Mouse (Mus musculus) left cerebral cortex, postnatal 36 days (tissue): ENCODE measurements at regions not wholly inside any gene's neighbourhood (a gene's known extent, or its start where the extent isn't known, plus 50 kb on each side); places are given as distances from the start of the nearest gene placed in this dataset.

Source experiments
- DNase-seq, 2 experiments: peaks; one replicate each; pipeline ENCODE4 v3.0.0; 2021 to 2022; ENCODE audit warnings: low spot score in 2 of 2, mixed read lengths in 1 of 2
- intact Hi-C: fragments of 180-260 bp; cut with DNase I; formaldehyde crosslinking; loops from one replicate; pipeline ENCODE4 v1.15.1; 2025

DNA sequence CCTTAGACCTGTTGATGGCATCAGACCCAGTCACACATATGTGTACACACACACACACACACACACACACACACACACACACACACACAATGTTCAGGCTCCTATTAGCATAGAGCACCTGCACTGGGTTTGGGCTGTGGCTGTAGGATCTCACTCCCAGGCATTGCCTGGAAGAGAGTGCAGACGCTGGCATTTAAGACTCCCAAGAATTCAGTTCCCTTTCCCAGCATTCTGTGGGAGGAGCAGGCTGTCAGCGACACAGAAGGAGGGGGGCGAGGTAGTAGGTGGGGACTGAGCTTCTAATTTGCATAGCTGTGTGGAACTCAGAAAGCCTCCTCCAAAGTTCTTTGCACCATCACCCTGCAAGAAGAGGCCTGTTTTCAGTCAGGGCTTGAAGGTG lies 374.2 kb upstream of the Fam49b start:
- peak; percentile 68 to 78 for DNase-seq
- intact Hi-C loops = loop anchor here (5.0 kb wide), 1 partner anchor 47 kb away; no protein-coding TSS in a partner anchor

DNA sequence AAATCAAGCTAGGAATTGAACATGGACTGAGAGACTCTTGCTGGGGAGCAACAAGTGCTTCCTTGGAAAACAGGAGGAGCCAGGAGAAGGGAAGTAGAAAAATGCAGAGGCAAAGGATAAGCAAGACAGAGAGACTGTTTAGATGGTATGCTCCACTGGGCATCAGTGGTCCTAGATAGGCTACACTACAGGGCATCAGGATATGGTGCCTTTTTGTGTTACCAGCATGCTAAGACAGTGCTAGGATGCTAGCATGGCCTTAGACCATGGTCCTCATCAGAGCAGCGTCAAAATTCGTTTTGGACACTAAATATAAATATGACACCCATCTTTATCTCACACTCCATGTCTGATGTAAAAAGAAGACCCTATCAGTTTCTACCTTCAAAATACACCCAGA lies 374.6 kb upstream of the Fam49b start:
- no peak for DNase-seq
- intact Hi-C loops = loop anchor here (5.0 kb wide), 1 partner anchor 48 kb away; no protein-coding TSS in a partner anchor

DNA sequence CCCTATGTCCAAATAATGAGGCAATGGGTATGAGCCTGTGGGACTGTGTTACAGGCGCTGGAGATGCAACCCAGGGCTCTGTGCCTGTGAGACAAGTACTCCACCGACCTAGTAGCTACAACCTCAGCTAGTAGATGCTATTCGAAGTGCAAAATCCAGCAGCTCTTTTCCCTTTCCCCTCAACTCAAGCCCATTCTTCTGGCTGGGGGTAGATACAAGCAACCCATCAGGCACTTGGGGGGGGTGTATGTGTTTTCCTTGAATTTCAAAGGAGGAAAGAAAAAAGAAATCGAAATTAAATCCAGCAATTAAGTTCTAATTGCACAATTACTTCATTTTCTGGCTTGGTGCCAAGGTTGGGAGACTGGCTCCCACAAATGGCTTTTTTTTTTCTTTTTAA lies 372.4 kb upstream of the Gm21798 start:
- intact Hi-C loops = no loop called here
- no peak for DNase-seq

DNA sequence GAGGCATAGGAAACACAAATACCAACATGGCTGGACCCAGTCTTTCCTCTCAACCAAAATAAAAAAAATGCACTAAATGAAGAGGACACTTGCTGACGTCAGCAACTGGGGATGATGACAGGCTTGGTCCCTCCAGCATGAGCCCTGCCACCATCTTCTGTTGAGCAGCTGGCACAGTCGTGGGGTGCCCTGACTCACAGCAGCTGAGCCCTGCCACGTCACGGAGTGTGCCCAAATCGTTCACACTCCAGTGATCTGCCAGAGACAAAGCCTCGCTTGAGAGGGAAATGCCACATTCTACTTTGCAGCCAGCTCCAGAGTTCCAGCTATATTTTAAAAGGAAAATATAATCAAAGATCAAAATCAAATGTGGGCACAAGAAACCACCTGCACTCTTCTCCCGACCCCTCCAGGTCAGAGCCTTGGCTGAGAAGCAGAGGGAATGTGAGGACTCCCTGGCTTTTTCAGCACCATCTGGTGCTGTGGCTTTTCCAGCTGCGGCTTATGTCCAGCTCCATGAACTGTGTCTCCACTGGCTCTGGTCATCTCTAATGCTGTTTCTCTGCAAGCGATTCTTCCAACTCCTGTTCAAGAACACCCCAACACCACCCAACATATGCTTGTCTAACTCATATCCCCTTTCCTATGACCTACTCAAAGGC lies 371.0 kb upstream of the Gm21798 start:
- intact Hi-C loops = no loop called here
- peak; percentile 39 to 40 for DNase-seq

DNA sequence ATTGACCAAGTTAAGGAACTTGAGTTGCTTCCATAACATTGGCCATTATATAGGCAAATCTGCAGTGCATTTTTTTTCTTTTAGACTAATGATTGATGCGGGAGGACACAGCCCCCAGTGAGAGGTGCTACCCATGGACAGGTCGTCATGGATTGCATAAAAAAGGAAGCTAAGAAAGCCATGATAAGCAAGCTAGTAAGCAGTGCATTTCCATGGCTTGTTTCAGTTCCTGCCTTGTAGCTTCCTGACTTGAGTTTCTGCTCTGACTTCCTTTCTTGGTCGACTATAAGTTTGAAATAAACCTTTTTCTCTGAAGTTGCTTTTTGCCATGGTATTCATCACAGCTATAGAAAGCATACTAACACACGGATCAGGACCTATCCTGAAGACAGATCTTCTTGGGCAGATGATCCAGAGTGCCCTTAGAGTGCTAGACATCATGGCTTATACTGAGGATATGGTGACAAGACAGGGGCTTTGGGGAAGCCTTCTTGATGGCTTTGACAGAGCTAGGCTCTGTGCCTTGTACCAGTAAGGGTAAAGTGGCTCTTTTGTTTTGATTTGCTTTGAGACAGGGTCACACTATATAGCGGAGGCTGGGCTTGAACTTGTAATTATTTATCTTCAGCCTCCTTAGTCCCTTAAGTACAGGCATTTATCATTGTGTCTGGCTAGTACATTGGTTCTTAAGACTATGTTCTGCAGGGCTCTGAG lies 370.1 kb upstream of the Gm21798 start:
- intact Hi-C loops = no loop called here

DNA sequence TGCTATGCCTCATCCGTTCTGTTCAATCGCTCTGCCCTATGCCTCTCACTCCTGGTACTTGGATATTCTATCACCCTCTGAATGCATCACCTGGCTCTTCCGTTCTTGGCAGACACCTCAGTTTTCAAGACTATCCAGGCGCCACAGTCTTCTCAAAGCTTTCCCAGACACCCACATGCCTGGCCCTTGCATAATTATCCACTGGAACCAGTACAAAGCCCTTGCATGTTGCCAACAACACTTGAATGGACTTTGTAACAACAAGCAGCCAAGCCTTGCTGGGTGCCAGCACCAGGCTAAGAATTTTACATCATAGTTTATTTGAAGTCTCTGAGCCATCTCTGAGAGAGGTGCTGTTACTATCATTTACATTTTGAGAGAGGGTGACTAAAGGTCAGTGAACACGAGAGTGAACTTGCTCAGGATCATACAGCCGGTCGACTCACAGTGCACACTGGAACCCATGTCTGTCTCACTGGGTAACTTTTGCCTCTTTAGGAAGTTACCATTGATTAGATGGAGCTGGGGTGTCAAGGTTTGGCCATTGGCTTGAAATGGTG lies 368.8 kb upstream of the Gm21798 start:
- DNase-seq = peak; percentile 54 to 74
- intact Hi-C loops = no loop called here

More for the DNA sequence above, 370.1 kb upstream of the Gm21798 start:
- DNase-seq = no peak

DNA sequence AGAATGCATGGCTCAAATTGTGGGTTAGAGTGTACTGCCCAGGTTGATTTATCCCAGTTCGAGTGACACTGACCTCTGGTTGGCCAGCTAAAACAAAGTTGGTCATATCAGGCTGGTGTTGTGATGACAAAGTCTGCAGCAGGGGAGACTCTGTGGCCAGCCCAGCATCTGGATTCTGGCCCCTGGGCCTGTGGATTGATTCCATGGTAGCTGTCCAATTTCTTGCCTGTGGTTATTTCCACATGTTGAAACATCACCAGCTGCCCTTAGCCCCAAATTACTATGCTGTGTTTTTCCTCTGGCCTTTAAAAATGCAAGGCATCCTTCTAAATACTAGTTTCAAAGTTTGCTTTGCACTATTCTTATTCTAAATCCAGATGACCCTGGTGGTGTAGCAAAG lies 346.8 kb upstream of the Gm21798 start:
- DNase-seq = no peak
- intact Hi-C loops = no loop called here

DNA sequence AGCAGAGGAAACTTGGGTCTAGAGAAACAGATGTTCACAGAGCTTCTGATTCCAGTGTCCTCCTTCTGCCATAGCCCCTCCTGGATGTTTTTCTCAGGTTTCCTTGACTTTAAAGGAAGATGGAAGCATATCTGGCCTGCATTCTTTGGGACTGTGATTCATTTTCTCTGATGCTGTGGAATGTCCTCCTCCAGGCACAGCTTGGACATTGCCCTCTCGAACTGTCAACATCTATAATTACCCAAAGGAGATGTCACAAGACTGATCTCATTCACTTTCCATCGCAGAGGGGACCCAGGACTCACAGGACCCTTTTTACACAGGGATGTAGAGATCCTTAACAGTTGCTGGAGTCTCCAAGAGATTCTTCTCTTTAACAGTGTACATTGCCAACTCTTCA lies 345.9 kb upstream of the Gm21798 start:
- no peak for DNase-seq
- intact Hi-C loops = no loop called here

DNA sequence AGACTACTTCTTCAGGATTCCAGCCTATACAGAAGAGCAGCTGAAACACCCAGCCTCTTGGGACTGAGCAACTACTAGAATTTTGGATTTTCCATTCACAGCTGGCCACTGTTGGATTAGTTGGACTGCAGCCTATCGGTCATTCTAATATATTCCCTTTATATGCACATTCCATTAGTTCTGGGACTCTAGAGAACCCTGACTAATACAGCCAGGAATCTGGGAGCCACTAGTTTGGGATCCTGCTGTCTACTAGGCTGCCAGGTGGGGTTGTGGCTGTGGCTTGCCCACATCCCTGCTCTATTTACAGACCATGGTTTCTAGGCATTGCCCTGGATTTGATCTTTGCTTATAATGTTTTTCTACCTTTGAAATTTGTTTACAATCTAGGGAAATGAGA lies 343.3 kb upstream of the Gm21798 start:
- intact Hi-C loops = no loop called here
- DNase-seq = no peak

DNA sequence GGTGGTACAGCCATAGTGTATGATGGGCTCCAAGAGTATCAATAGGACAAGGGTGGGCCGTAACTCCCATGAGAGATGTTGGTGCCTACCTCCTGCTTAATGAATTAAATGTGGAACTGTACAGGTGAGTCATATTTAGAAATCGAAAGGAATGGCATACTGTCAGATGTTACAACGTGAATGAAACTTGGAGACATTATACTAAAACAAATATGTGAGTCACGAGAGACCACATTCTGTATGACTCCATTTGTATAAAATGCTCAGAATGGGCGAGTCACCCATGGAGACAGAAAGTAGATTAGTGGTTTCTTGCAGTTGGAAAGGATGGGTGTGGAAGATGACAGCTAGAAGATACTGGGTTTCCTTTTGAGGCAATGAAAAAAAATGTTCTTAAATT lies 340.4 kb upstream of the Gm21798 start:
- intact Hi-C loops = no loop called here
- DNase-seq = no peak

DNA sequence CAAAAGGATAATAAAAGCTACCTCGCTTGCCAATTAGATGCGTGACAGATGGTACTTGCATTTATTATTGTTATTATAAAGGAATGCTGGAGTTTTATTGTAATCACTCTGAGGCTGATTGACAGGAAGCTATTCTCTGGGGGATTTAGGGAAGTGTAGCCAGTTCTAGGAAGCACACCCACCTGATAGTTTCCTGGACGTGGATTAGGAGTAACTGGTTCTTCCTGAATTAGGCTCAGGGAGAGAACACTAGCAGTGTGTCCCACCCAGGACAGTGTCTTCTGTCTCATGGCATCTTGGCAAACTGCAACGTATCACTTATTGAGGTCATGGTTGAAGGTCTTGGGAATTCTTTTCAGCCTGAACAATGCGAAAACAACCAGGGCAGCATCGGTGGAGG lies 336.9 kb upstream of the Gm21798 start:
- DNase-seq = no peak
- intact Hi-C loops = no loop called here

DNA sequence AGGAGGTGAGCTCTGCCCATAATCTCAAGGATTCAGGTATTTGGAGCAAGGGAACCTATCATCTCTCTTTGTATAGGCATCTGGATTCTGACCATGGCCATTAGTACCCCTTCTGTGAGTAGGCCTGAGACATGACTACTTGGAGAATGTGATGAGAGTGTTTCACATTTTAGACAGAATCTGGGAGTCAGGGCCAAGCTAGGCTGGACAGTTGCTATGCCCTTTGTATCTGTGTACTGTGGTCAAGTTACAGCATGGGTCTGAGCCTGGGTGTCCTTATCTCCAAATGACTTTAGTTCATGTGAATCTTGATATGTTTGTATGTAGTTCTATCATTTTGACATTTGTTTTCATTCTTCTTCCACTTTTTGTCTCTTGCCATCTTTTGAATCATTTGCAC lies 336.3 kb upstream of the Gm21798 start:
- DNase-seq = no peak
- intact Hi-C loops = no loop called here

DNA sequence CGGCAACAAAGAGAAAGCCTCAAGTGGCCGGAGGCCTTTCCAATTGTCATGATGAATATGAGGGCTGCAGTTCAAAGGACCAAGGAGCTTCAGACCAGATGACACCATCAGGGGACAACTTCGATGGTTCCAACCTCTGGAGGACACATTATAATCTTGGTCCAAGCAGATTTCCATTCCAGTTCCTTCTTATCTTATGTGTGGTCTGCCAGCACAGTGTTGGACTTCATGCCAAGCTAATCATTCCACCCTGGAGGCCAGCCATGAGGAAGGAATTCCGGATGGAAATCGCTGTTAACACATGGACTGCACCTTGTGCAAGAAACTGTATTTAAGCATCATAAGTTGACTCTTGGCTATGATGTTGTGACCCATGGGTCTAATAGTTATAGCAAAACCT lies 334.5 kb upstream of the Gm21798 start:
- intact Hi-C loops = no loop called here
- DNase-seq = no peak

DNA sequence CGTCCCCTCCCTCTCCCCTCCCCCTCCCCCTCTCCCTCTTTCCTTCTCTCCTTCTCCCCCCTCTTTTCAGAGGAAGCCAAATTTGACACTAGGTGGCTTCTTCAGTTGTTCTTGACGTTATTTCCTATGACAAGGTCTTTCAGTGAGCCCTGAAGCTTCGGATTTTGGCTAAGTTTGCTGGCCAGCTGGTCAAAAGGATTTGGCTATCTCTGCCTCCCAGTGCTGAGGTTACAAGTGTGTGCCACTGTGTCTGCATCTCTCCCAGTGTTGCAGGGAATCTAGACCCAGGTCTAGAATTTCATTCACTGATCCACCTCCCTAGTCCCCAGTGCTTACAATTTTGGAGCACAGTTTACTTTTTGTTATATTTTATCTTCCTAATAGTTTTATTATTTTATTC lies 329.7 kb upstream of the Gm21798 start:
- intact Hi-C loops = no loop called here
- DNase-seq = no peak

DNA sequence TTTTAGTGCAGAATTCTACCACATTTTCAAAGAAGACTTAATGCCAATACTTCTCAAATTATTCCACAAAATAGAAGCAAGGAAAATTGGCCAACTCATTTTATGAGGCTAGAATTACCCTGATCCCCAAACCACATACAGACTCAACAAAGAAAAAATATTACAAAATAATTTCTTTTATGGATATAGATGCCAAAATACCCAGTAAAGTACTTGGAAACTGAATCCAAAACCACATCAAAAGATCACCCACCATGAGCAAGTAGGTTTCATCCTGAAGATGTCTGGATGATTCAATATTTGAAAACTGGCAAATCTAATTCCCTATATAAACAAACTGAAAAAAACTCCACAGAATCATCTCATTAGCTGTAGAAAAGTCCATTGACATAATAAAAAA lies 316.7 kb upstream of the Gm21798 start:
- intact Hi-C loops = no loop called here
- no peak for DNase-seq

DNA sequence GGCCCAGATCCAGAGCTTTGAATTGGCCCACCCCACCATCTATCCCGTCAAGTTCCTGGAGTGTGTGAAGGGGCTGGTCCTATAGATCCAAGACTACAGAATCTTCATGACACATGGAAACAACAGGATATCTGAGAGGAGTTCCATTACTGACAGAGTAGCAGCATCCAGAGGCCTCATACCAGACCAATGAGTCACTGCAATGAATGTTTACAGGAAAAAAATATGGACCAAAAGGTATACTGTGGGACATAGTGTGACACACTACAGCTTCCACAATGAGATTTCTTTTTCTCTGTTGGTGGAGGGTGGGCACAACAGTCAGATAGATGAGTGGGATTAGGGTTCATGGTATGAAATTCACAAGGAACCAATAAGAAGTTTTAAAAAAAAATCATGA lies 316.0 kb upstream of the Gm21798 start:
- no peak for DNase-seq
- intact Hi-C loops = no loop called here

DNA sequence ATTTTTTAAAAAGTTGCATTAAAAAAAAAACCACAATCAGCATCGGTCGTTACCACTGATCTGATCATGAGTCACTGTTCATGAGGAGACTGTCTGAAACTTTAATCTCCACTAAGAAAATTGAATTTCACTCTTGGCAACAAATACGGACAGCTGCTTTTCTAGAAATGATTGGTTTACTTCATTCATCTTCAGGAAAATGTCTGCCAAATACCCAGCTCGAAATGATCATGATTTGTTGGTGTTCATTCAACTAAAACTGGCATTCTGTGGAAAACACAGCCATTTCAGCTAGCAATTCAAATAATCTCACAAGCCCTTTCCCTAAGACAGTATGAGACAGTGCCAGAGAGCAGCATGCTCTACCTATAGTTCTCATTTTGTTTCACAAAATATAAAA lies 312.7 kb upstream of the Gm21798 start:
- intact Hi-C loops = no loop called here
- no peak for DNase-seq

DNA sequence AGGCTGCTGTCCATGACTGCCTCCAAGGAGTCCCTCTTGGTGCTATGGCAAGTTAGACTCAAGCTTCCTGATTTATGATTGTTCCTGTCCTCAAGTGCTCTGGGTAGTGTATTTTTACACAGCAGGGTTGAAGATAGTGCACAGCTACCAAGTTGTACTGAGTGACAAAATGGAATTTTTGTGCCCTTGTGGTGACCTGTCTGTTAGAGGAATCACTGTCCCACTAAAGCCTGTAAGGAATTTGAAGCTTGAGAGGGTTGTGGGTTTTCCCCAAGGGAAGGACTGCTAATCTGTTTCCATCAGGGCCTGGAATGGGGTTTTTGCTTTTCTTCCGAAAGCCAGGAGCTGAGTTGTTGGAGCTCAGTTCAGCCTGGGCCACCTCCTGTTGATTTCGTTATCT lies 306.8 kb upstream of the Gm21798 start:
- DNase-seq = no peak
- intact Hi-C loops = no loop called here

DNA sequence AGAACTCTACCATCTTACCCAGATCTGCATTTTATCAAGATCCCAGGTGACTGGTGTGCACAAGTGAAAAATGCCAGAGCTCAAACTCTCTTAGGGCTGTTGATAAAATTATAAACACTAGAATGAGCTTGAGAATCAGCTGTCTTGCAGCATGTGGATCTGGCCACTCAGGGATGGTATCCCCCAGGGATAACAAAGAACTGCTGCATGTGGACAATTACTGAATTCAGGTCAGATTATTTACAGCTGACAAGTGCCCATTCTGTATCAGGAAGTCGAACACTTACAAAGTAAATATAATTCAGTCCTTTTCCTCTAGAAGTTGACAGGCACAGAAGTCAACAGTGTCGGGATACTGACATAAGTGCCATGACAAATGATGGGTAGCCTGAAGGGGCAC lies 306.3 kb upstream of the Gm21798 start:
- intact Hi-C loops = no loop called here
- no peak for DNase-seq

DNA sequence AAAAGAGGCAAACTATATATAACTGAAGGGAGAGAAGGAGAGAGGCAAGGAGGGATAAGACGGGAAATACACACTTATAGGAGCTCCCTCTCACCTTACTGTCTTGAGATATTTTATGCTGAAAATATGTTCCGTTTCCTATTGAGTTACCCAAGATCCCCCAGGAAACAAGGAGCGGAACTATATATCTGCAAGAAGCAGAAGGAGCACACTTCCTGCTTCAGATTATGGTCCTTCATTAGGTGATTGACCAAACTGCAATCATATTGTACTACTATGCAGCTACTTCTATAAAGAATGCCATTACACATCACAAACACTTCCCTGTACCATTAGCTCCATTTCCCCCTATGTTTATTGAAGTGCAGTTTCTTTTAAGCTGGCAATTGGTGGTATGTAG lies 304.9 kb upstream of the Gm21798 start:
- intact Hi-C loops = no loop called here
- no peak for DNase-seq

DNA sequence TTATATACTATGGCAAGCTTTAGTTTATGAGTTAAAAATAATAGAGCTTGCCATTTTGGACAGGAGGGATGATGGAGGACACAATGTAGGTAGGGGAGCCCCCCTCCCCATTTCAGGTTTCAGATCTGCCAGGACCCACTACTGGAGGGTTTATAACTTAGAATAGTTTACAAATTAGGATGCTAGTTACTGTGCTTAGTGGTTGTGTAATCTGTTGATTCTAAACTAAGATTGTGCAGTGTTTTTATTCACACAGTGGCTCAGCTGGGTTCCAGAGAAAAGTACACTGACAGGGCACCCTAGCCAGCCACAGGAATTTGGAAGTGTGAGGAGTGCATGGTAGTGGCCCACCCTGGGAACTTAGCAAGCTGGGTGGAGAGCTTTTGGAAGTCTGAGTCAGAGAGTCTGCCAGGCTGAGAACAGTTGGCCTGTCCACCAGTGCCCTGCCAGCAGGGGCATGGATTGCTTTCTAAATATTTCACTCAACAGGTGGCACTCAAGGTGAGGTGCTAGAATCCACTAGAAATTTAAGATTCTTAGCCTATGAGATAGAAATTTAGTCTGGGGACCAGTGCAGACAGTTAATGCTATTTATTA lies 303.9 kb upstream of the Gm21798 start:
- DNase-seq = no peak
- intact Hi-C loops = no loop called here
